Mouse (Mus musculus) embryonic fibroblast, embryonic 13.5 days (primary cell): ENCODE data around the gene Flnb. TPM values are rescaled to one million over a fixed set of nuclear protein-coding genes. Genes with fewer than 3 reads are reported as not detected.

Source experiments
- H3K27ac ChIP-seq: 2 replicates; pipeline ENCODE4 v1.5.1; 2012; ENCODE audit warnings: low read length, control low read depth, inconsistent platforms; ENCODE audit not compliant: insufficient read depth
- H3K4me1 ChIP-seq: 2 replicates; pipeline ENCODE4 v1.6.1; 2011; ENCODE audit warnings: low read length; ENCODE audit not compliant: control insufficient read depth, insufficient read depth
- H3K4me3 ChIP-seq: 2 replicates; pipeline ENCODE4 v1.5.1; 2011; ENCODE audit warnings: mild to moderate bottlenecking, control low read depth, low read length; ENCODE audit not compliant: insufficient read depth
- CTCF ChIP-seq: IDR thresholded peaks from 2 replicates; pipeline ENCODE4 v1.5.1; 2011; ENCODE audit warnings: mild to moderate bottlenecking, control low read depth, low read length, moderate library complexity, borderline replicate concordance; ENCODE audit not compliant: insufficient read depth
- POLR2A ChIP-seq: IDR thresholded peaks from 2 replicates; pipeline ENCODE4 v1.6.1; 2011; ENCODE audit warnings: low read depth, mild to moderate bottlenecking, control low read depth, low read length, moderate library complexity
- polyA plus RNA-seq: library from polyadenylated mRNA; stranded (reverse); fragments of >200 nt; gene quantifications from 2 replicates; pipeline ENCODE4 v1.2.4, GENCODE M21; 2011; ENCODE audit warnings: low read depth; ENCODE audit not compliant: missing spikeins, insufficient read length

Gene Flnb
- polyA plus RNA-seq, 1 experiment = 190 TPM

DNA sequence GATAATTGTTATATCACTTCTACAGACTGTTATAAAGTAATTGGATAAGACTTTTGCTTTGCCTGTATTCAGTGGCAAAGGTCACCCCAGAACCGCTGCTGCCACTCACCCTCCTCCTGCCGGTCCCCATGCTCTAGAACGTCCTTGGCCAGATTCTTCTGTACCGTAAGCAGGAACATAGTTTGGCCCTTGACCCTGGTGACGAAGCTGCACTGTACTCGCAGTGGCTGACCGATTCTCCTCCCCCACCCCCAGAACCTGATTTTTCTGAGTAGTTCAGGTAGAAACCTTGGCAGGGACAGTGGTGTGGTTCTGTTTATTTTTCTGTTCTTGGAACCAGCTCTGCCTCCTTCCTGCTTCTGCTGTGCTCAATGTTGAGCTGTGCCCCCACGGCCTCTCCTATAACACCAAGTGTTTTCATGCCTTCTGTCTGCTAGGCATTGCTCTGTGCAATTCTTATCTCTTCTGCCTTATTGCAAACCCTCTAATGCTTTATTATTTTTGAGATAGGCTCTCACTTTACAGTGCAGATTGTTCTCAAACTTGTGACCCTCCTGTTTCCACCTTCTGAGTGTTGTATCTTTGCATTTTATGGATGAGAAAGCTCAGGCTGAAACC, 7.0 kb downstream of the Flnb start:
- Histone ChIP-seq H3K27ac (peak overlapping the region; percentile 96), H3K4me3 (no peak overlapping the region), H3K4me1 (peaks cover 33% of the 10 kb centered on the region)
- no peak for TF ChIP-seq POLR2A
- TF ChIP-seq CTCF = no peak

DNA sequence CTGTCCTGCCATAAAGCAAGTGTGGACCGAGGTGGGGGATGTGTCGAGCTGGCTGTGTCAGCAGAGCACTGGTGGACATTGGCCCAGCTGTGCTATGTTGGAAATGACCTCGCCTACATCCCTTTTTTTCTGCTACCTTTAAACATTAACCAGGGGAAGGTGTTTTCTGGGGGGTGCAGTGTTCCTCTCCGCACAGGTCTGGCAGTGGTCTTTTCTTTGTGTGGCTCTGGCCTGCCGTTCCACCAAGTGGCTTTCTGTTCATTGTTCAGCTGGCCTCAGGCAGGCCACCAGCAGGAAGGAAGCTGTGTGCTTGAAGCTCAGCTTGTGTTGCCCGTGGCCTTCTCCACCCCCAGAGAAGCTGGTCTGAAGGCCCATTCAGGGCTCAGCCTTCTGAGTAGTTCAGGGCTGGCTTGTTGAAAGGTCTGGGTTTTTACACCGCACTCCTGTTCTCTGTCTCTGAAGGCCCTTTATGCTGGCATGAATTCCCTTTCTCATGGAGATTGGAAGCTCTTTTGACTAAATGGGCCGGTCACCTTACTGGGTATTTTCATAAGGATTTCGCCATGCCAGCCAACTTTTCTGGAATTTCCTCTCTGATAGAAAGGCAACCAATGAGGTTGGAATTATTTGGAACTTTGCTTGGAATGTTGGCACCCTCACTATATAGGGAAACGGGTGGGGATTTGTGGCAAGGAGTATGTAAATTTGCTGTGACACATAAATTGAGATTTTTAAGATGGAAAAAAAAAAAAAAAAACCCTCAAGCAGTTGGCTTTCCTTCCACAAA, 8.6 kb downstream of the Flnb start:
- Histone ChIP-seq H3K27ac (peak overlapping the region; percentile 96), H3K4me3 (no peak overlapping the region), H3K4me1 (peaks cover 37% of the 10 kb centered on the region)
- no peak for TF ChIP-seq CTCF
- no peak for TF ChIP-seq POLR2A

DNA sequence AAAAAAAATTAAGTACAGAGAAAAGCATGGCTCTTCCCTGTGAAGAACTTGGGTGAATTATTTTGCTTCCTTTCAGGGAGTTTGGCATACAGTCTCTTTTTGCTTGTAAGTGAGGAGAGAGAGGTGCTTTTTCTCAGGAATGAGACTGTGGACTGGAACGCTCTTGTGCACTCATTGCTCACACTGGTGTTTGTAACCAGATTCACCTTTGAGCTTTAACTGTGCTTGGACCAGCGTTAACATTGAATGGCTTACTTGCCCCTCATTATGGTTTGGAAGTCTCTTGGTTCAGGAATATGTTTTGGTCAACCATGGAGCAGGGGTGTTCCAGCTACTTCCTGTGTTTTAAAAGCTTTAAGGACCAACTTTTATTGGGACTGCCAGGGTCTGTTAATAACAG, 11.4 kb downstream of the Flnb start:
- Histone ChIP-seq H3K27ac (no peak overlapping the region), H3K4me1 (peaks cover 35% of the 10 kb centered on the region), H3K4me3 (no peak overlapping the region)
- TF ChIP-seq POLR2A (no peak), CTCF (no peak)

DNA sequence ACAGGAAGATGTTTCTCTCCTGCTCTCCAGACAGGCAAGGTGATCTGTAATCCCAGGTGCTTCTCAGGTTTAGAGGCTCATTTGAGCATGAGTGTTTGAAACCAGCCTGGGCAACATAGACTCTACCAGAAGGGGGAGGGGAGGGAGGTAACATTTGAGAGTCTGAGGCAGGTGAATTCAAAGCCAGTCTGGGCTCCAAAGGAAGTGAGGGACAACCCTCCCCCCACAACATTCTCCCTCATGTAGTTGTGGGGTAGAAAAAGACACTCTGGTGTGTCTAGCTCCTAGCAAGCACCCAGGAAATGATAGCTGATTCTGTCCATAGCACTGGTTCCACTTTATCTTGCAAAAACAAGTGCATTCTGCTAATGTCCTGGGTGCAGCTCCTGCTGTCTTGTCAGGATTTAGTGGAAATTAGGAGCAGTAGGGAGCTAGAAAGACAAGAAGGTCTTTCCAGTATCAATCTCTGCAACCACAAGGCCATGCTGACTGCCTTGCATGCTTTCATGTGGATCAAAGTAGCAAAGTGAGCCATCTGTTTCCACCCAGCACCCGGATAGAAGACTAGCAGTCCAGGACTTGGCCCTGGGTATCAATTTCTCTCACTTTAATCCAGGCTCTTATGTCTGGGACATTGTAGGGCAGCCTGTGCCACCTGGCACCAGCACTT, 14.1 kb downstream of the Flnb start:
- H3K4me1 ChIP-seq = peaks cover 14% of the 10 kb centered on the region

DNA sequence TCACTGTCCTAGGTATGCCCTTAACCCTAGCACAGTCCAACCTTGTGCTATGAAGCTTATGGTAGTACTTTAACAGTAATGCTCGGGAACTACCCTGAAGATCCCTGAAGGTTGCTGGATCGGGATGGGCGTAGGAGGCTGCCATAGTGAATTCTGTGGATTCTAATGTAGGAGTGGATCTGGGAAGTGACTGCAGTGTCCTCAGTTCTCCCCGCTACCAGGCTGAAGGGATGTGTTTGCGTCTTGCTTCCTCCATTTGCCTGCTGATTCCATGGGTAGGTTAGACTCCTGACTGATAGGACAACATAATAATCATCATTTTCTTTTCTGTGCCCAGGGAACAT, 14.7 kb downstream of the Flnb start:
- H3K4me1 ChIP-seq = peaks cover 10% of the 10 kb centered on the region
- TF ChIP-seq POLR2A = no peak
- TF ChIP-seq CTCF = no peak
- no peak overlapping the region for H3K4me3 ChIP-seq
- no peak overlapping the region for H3K27ac ChIP-seq

More for the DNA sequence above, 14.1 kb downstream of the Flnb start:
- TF ChIP-seq CTCF (no peak), POLR2A (no peak)
- Histone ChIP-seq H3K4me3 (no peak overlapping the region), H3K27ac (no peak overlapping the region)

DNA sequence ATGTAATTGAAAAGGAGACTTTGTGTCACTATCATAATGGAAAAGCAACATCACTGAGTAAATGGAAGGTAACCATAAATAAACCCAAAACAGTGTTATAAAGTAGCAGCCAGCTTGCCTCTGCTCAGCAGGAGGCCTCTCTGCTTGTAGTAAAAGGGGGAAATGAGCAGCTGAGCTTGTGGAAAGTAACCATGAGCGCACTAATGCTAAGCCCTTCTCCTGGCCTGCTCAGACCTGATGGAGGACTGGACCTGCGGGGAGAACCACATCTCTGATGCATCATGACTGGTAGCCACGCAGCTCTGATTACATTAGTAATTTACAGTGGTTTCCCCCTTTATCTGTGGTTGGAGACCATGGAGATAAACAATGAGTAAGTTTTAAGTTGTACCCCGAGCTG, 15.7 kb downstream of the Flnb start:
- Histone ChIP-seq H3K27ac (no peak overlapping the region), H3K4me1 (0 out of 2 replicates have a peak, but pooled peaks cover 6% of the 10 kb centered on the region), H3K4me3 (no peak overlapping the region)
- TF ChIP-seq CTCF (no peak), POLR2A (no peak)

DNA sequence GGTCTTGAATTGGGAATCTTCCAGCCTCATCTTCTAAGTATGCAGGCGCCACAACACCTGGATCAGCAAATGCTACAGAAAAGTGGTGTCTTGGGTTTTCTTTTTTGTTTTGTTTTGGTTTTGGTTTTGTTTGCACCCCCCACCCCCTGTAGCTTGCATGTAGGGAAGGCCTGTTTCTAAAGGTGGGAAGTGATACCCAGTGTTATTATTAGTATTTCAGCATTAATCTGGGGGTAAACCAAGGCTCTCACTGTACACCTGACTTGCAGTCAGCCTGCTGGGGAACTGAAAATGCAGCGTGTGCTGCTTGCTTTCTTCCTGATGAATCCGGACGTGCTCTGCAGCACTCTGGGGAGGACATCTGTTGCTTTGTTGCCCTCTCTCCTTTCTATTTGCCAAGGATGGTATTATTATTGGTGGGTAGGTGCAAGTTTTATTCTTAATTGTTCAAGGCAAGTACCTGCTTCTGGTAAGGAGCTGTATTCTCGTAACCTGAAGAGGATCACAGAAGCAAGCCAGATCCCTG, 20.9 kb downstream of the Flnb start:
- Histone ChIP-seq H3K27ac (no peak overlapping the region), H3K4me1 (peaks cover 17% of the 10 kb centered on the region), H3K4me3 (no peak overlapping the region)
- TF ChIP-seq POLR2A (no peak), CTCF (no peak)

DNA sequence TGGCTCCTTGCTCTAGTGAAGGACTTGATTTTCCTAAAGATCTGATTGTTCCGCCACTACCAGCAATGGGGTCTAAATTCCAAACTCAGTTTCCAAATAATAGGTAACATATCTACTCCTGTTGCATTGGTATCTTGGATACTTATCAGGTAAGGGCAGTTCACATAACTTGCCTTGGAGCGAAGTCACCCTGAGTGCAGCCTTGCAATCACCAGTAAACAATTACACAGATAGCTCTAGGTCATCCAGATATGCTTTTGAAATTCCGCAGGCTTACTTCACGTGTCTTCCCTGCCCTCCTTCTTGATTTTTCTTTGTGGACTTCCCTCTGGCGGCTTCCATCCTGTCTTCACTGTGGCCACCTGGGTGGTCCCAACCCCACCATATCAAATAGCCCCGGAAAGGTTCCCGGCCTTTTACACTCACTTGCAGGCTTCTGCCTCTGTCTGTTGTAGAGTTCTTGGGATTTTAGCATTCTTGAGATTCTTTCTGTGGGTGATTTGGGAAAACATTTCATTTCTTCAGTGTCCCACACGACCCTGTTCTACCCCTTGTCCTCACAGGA, 22.3 kb downstream of the Flnb start:
- peaks cover 24% of the 10 kb centered on the region for H3K4me1 ChIP-seq

DNA sequence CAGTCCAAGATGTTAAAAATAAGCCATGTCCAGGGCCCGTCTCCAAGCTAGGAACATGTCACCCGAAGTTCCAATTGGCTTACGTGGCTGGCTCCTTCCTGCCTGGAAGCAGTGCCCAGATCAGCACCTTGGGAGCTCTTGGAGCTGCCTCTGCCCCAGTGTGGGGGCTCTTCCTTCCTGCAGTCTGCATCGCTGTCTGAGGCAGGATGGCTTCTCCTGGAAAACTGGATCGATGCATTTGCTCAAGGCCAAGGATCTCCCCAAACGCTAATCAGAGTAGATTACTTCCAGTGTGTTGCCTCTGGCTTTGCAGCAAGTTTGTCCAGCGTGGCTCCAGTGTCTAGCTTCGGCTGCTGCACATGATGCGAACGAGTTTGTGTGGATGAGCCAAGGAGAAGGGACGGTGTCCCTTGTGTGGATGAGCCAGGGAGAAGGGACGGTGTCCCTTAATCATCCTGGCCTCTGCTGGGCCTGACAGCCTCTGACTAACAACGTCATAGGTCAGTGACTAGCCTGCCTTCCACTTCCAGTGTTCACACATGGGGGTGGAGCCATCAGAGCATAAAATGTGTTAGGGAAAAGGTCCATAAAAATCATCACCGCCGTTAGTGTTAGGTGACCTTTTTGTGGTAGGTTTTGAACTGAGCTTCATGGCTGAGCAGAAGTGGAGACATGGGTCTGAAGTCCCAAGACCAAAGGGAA, 25.0 kb downstream of the Flnb start:
- peaks cover 29% of the 10 kb centered on the region for H3K4me1 ChIP-seq
- TF ChIP-seq CTCF (no peak), POLR2A (no peak)
- peak overlapping the region; percentile 35; the same call in 1 of the 2 replicates for H3K27ac ChIP-seq
- H3K4me3 ChIP-seq = no peak overlapping the region

More for the DNA sequence above, 22.3 kb downstream of the Flnb start:
- H3K27ac ChIP-seq = peak overlapping the region; percentile 45
- no peak for TF ChIP-seq CTCF
- no peak for TF ChIP-seq POLR2A
- no peak overlapping the region for H3K4me3 ChIP-seq
